Mouse (Mus musculus): ENCODE results near the gene Gm21411. TPM values are rescaled to one million over a fixed set of nuclear protein-coding genes. Genes with fewer than 3 reads are reported as not detected.

The Gm21411 gene
- polyA plus RNA-seq (2014; fragmentation: Illumina TruSeq; extraction: RNeasy Lipid Tissue Mini Kit (QIAGEN cat#74804); ENCODE audit: low read depth, low replicate concordance) = not detected

DNA sequence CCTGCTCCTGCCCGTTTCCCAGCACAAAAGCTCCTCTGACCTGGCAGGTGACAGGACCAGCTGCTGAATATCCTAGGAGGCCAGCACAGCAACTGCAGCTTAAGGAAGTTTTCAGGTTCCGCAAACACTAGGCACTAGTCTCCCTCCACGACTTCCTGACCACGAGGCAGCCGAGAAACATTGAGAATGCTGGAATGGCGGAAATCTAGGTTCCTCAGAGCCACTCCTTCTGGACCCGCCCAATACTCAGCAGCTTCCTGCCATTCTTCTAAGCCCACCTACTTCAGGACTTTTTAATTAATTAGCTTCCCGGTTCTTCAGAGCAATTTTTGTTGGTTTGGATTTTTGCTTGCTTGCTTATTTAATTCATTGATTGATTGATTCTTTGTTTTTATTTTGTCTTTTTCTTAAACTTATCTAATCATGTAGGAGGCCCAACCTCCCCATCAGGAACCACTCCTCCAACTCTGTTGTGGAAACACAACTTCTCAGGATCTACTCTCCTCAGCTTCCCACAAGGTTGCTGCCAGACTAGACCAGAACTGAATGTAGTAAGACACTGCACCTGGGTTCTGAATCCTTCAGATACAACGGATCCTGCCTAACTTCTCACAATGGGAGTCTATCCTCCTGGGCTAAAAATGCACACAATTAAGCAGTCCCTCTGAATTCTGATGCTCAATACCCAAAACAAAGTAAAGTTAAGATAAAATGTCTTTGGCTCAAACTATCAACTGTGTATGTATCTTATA lies at the start of gene Gm21411:
Gene Gm21411, minus strand, starts transcription at position 205 of the 752 bp plus-strand sequence.

Other genes with a start within 250 kb of the Gm21411 start
- gene Zfp989, start 62.4 kb upstream of the Gm21411 start, polyA plus RNA-seq (2014; fragmentation: Illumina TruSeq; extraction: RNeasy Lipid Tissue Mini Kit (QIAGEN cat#74804); ENCODE audit: low read depth, low replicate concordance) = not detected
- not detected for gene Rex2, start 112.3 kb upstream of the Gm21411 start, polyA plus RNA-seq (2014; fragmentation: Illumina TruSeq; extraction: RNeasy Lipid Tissue Mini Kit (QIAGEN cat#74804); ENCODE audit: low read depth, low replicate concordance)
- gene Zfp991, start 222.4 kb upstream of the Gm21411 start, polyA plus RNA-seq (2014; fragmentation: Illumina TruSeq; extraction: RNeasy Lipid Tissue Mini Kit (QIAGEN cat#74804); ENCODE audit: low read depth, low replicate concordance) = 3.0 TPM

All from liver, adult 10 weeks (tissue).